Mouse (Mus musculus): ENCODE data around the gene Npsr1. TPM values are rescaled to one million over a fixed set of nuclear protein-coding genes. Genes with fewer than 3 reads are reported as not detected.

The Npsr1 gene
- polyA plus RNA-seq, 2 experiments: not detected

DNA sequence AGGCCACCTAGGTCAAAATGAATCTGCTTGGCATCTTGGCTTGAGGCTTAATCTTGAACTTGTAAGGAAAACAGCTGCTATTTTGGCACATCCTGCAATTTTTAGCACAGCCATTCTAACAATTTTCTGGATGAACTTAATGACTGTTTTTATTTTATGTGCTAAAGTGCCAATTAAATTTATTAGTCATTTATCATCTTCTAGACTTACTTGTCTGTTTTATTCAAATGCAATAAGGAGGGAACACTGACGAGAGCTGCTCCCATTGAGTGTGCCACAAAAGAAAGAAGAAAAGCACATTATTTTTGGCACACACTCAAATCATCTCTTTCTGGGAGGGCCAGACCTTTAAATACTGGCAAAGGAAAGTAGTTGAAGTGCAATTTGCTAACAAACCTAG is 59.4 kb downstream of the Npsr1 start:
- 55% methylated on average over 1 of the region's 1 CpGs for WGBS
- Histone ChIP-seq H3K4me2 (replicated peaks; ENCODE audit: low read depth, low read length, severe bottlenecking) (no peak overlapping the region), H3K36me3 (ENCODE audit: control insufficient read depth, insufficient read depth, low read length) (no peaks in the 10 kb centered on the region), H3K27me3 (ENCODE audit: control insufficient read depth, insufficient read depth, low read length) (no peaks in the 10 kb centered on the region), H3K4me3 (replicated peaks; ENCODE audit: low read length) (no peak overlapping the region), H3K9ac (ENCODE audit: low read depth, low read length, severe bottlenecking) (no peak overlapping the region), H3K4me1 (ENCODE audit: control insufficient read depth, insufficient read depth, low read length) (no peaks in the 10 kb centered on the region), H3K27ac (replicated peaks; ENCODE audit: low read depth, low read length) (no peak overlapping the region), H3K9me3 (ENCODE audit: control insufficient read depth, low read length) (no peaks in the 10 kb centered on the region)
- ATAC-seq (ENCODE audit: low FRiP score, low read depth): no peak
- TF ChIP-seq POLR2A (IDR thresholded peaks at IDR 0.05; ENCODE audit: borderline replicate concordance, extremely low read depth, insufficient read depth, insufficient read length): no peak
- DNase-seq (ENCODE audit: low spot score): no peak

DNA sequence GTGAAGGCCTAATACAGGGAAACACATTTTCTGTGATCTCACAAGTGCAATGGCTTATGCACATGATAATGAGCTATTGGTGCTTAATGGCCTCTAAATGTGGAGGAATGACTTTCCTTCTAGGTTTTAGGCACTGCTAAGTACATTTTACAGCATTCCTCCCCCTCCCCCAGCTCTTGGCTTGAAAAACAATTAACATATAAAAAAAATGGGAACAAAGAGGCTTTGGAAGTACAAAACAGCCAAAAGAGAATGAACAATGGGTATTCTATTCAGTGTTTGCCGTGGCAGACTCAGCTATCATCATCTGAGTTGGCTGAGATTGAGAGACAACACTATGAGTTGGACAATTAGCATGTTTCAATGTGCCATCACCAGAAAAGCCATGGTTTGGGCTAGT is 62.6 kb downstream of the Npsr1 start:
- WGBS: 59% methylated on average over 1 of the region's 1 CpGs
- Histone ChIP-seq H3K9ac (ENCODE audit: low read depth, low read length, severe bottlenecking) (no peak overlapping the region), H3K36me3 (ENCODE audit: control insufficient read depth, insufficient read depth, low read length) (no peaks in the 10 kb centered on the region), H3K4me1 (ENCODE audit: control insufficient read depth, insufficient read depth, low read length) (no peaks in the 10 kb centered on the region), H3K27ac (replicated peaks; ENCODE audit: low read depth, low read length) (no peak overlapping the region), H3K4me2 (replicated peaks; ENCODE audit: low read depth, low read length, severe bottlenecking) (no peak overlapping the region), H3K9me3 (ENCODE audit: control insufficient read depth, low read length) (no peaks in the 10 kb centered on the region), H3K4me3 (replicated peaks; ENCODE audit: low read length) (no peak overlapping the region), H3K27me3 (ENCODE audit: control insufficient read depth, insufficient read depth, low read length) (no peaks in the 10 kb centered on the region)
- no peak for TF ChIP-seq POLR2A (IDR thresholded peaks at IDR 0.05; ENCODE audit: borderline replicate concordance, extremely low read depth, insufficient read depth, insufficient read length)
- DNase-seq (ENCODE audit: low spot score) (no peak), ATAC-seq (ENCODE audit: low FRiP score, low read depth) (no peak)

DNA sequence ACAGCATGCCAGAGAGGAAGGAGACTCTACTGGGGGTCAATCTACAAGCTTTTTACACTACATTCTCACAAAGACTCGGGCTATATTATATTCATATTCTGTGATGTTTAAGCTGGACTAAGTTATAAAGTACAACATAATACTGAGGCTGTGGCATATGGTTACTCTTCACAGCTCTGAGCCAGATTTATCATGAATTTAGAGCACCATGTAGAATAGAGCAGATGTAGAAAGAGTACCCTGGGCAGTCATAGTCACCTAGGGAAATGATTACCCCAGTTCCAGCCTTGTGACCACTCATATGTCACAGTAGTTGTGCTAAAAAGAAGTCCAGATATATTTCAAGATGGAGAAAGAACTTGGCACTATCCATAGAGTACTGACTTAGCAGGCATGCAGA is 70.7 kb downstream of the Npsr1 start:
- no peak overlapping the region for H3K4me3 ChIP-seq (replicated peaks; ENCODE audit: low read length)
- TF ChIP-seq POLR2A (IDR thresholded peaks at IDR 0.05; ENCODE audit: borderline replicate concordance, extremely low read depth, insufficient read depth, insufficient read length): no peak
- 74% methylated on average over 1 of the region's 1 CpGs for WGBS
- DNase-seq (ENCODE audit: low spot score): no peak
- H3K9ac ChIP-seq (ENCODE audit: low read depth, low read length, severe bottlenecking): no peak overlapping the region
- no peaks in the 10 kb centered on the region for H3K27me3 ChIP-seq (ENCODE audit: control insufficient read depth, insufficient read depth, low read length)
- H3K4me1 ChIP-seq (ENCODE audit: control insufficient read depth, insufficient read depth, low read length): no peaks in the 10 kb centered on the region
- H3K4me2 ChIP-seq (replicated peaks; ENCODE audit: low read depth, low read length, severe bottlenecking): no peak overlapping the region
- no peak overlapping the region for H3K27ac ChIP-seq (replicated peaks; ENCODE audit: low read depth, low read length)
- no peak for ATAC-seq (ENCODE audit: low FRiP score, low read depth)
- H3K9me3 ChIP-seq (ENCODE audit: control insufficient read depth, low read length): no peaks in the 10 kb centered on the region
- no peaks in the 10 kb centered on the region for H3K36me3 ChIP-seq (ENCODE audit: control insufficient read depth, insufficient read depth, low read length)

DNA sequence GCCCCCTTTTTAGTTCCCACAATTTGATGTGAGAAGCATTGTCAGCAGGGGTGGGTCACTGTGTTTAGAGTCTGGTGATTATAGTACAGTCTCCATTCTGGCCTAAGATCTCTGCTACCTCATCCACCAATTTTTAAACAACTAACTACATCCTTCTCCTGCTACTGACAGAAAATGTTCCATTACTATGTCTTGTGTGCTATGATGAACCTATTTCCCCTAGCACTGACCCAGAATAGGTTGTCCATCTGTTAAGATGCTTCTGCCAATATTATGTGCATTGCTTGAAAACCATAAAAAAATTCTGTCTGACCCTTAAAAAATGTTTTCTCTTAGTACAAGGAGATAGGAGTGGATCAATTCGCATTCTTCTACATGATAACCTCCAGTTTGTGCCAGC is 72.9 kb downstream of the Npsr1 start:
- no peaks in the 10 kb centered on the region for H3K27me3 ChIP-seq (ENCODE audit: control insufficient read depth, insufficient read depth, low read length)
- H3K36me3 ChIP-seq (ENCODE audit: control insufficient read depth, insufficient read depth, low read length): no peaks in the 10 kb centered on the region
- no peak for TF ChIP-seq POLR2A (IDR thresholded peaks at IDR 0.05; ENCODE audit: borderline replicate concordance, extremely low read depth, insufficient read depth, insufficient read length)
- H3K4me2 ChIP-seq (replicated peaks; ENCODE audit: low read depth, low read length, severe bottlenecking): no peak overlapping the region
- WGBS: 88% methylated on average over 1 of the region's 1 CpGs
- no peak overlapping the region for H3K9ac ChIP-seq (ENCODE audit: low read depth, low read length, severe bottlenecking)
- no peak overlapping the region for H3K27ac ChIP-seq (replicated peaks; ENCODE audit: low read depth, low read length)
- no peak for ATAC-seq (ENCODE audit: low FRiP score, low read depth)
- no peak overlapping the region for H3K4me3 ChIP-seq (replicated peaks; ENCODE audit: low read length)
- no peak for DNase-seq (ENCODE audit: low spot score)
- H3K9me3 ChIP-seq (ENCODE audit: control insufficient read depth, low read length): no peaks in the 10 kb centered on the region
- no peaks in the 10 kb centered on the region for H3K4me1 ChIP-seq (ENCODE audit: control insufficient read depth, insufficient read depth, low read length)

DNA sequence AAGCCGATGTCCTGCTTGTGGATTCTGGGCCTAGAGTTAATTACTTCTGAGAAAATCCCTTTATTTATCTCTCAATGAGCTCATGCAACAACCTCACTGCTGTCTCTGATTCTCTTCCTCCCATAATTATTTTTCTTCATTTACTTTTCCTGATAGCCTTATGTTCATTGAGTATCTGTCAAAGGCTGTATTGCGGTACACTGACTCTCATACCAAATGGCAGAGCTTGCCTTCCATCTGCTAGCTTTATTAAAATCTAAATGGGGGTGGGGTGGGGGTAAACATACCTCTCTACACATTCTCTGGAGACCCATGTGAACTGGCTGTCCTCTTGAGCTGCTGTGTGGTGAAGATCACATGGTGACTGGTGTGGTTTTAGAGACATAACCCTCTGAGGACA is 80.9 kb downstream of the Npsr1 start:
- H3K4me2 ChIP-seq (replicated peaks; ENCODE audit: low read depth, low read length, severe bottlenecking): no peak overlapping the region
- H3K36me3 ChIP-seq (ENCODE audit: control insufficient read depth, insufficient read depth, low read length): no peaks in the 10 kb centered on the region
- no peaks in the 10 kb centered on the region for H3K9me3 ChIP-seq (ENCODE audit: control insufficient read depth, low read length)
- H3K9ac ChIP-seq (ENCODE audit: low read depth, low read length, severe bottlenecking): no peak overlapping the region
- H3K27me3 ChIP-seq (ENCODE audit: control insufficient read depth, insufficient read depth, low read length): no peaks in the 10 kb centered on the region
- 85% methylated on average over 2 of the region's 2 CpGs for WGBS
- H3K27ac ChIP-seq (replicated peaks; ENCODE audit: low read depth, low read length): no peak overlapping the region
- no peak for TF ChIP-seq POLR2A (IDR thresholded peaks at IDR 0.05; ENCODE audit: borderline replicate concordance, extremely low read depth, insufficient read depth, insufficient read length)
- no peak for ATAC-seq (ENCODE audit: low FRiP score, low read depth)
- H3K4me3 ChIP-seq (replicated peaks; ENCODE audit: low read length): no peak overlapping the region
- H3K4me1 ChIP-seq (ENCODE audit: control insufficient read depth, insufficient read depth, low read length): no peaks in the 10 kb centered on the region
- no peak for DNase-seq (ENCODE audit: low spot score)

DNA sequence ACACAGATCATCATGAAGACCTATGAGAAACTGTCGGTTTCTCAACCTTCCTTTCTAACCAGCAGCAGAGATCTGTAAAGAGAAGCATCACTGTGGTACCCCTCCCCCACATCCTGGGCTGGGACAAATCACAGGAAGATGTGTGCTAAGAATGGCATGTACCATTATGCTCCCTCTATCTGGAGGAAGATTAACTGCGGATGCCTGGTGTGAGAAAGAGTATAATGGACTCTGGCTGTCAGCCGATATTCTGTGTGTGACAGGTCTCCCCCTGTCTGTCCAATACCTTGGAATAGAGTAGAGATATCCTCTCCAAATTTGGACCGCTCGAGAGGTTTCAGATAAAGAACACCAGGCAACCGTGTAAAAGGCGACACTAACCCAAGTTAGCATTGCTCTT is 83.1 kb downstream of the Npsr1 start:
- no peak overlapping the region for H3K27ac ChIP-seq (replicated peaks; ENCODE audit: low read depth, low read length)
- no peak overlapping the region for H3K4me2 ChIP-seq (replicated peaks; ENCODE audit: low read depth, low read length, severe bottlenecking)
- H3K4me1 ChIP-seq (ENCODE audit: control insufficient read depth, insufficient read depth, low read length): no peaks in the 10 kb centered on the region
- no peaks in the 10 kb centered on the region for H3K36me3 ChIP-seq (ENCODE audit: control insufficient read depth, insufficient read depth, low read length)
- no peak for ATAC-seq (ENCODE audit: low FRiP score, low read depth)
- H3K27me3 ChIP-seq (ENCODE audit: control insufficient read depth, insufficient read depth, low read length): no peaks in the 10 kb centered on the region
- no peak for DNase-seq (ENCODE audit: low spot score)
- no peak overlapping the region for H3K4me3 ChIP-seq (replicated peaks; ENCODE audit: low read length)
- no peaks in the 10 kb centered on the region for H3K9me3 ChIP-seq (ENCODE audit: control insufficient read depth, low read length)
- TF ChIP-seq POLR2A (IDR thresholded peaks at IDR 0.05; ENCODE audit: borderline replicate concordance, extremely low read depth, insufficient read depth, insufficient read length): no peak
- WGBS: 89% methylated on average over 7 of the region's 7 CpGs
- H3K9ac ChIP-seq (ENCODE audit: low read depth, low read length, severe bottlenecking): no peak overlapping the region
